Mouse (Mus musculus): ENCODE measurements around the gene Cacna1d.

- no peak for TF ChIP-seq CTCF (IDR thresholded peaks at IDR 0.05; ENCODE audit: low read depth, low read length)
- TF ChIP-seq TAL1 (conservative IDR thresholded peaks at IDR 0.05; ENCODE audit: low read depth, low read length), result no peak
- TF ChIP-seq POLR2AphosphoS5 (IDR thresholded peaks at IDR 0.05; ENCODE audit: insufficient replicate concordance, low read depth, low read length), result no peak
- no peak for TF ChIP-seq GATA1 (IDR thresholded peaks at IDR 0.05; ENCODE audit: borderline replicate concordance, low read length)
- no peak for TF ChIP-seq GATA2 (IDR thresholded peaks at IDR 0.05; ENCODE audit: borderline replicate concordance, low read depth, low read length)
These were observed 151.1 kb downstream of the Cacna1d start for GRCm38 (mm10) chr14:30340140-30340539.

All from G1E (cell line).